Mouse (Mus musculus): Measurements from ENCODE around the gene Mif4gd.
"Not testable (repeated sequence)": the region's sequence is repeated elsewhere in the genome, so short reads cannot be mapped to it uniquely, and the experiment has no call there.

Mif4gd gene

GRCm38 (mm10) chr11:115612410-115613137, at the start of gene Mif4gd:
Gene Mif4gd, minus strand, starts transcription at chr11:115612969.
- DNase-seq: peak; percentile 94 to 95

- no peak for DNase-seq
Observed at GRCm38 (mm10) chr11:115660376-115660775, 47.6 kb upstream of the Mif4gd start.

DNA sequence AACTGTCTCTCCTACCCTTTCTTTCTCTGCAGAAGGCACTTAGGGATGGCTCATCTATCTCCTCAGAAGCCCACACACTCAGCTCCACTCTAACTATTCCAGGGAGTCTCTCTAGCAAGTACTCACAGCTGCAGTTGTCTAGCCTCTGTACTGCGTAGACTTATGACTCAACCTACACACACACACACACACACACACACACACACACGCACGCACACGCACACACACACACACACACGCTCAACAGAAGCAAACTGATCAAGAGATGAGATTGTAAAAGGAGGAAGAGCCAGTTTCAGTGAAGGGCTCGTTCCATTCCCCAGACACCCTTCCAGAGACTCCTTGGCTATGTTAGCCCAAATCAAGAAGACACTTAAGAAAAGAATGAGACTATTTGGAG, 45.8 kb upstream of the Mif4gd start:
- no peak for DNase-seq

- DNase-seq: no peak
Observed at GRCm38 (mm10) chr11:115654128-115654527, 41.4 kb upstream of the Mif4gd start.

DNA sequence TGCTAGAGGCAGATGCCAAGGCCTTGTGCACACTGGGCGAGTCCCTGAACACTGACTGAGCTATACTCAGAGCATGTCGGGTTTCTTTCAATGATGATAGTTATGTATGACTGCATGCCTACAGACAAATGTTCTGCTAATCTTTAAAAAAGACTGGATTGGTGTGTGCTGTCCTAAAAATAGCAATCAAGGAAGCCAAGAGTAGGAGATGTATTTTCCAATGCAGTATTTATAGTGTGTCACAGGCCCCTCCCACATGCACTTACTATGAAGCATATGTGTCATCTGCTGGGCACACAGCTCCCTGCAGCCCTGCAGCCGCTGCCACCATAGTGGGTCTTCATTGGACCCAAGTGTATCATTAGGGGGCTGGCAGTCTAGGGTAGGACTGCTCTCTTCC, 40.4 kb upstream of the Mif4gd start:
- DNase-seq: no peak

GRCm38 (mm10) chr11:115651680-115652079, 38.9 kb upstream of the Mif4gd start:
- no peak for DNase-seq

- peak; percentile 23 to 42 for DNase-seq
Observed at GRCm38 (mm10) chr11:115649706-115650105, 36.9 kb upstream of the Mif4gd start.

GRCm38 (mm10) chr11:115647459-115647858, 34.7 kb upstream of the Mif4gd start:
- peak; percentile 46 to 61 for DNase-seq

GRCm38 (mm10) chr11:115646439-115646838, 33.7 kb upstream of the Mif4gd start:
- DNase-seq: no peak

- DNase-seq: not testable (repeated sequence)
Observed at GRCm38 (mm10) chr11:115645498-115645897, 32.7 kb upstream of the Mif4gd start.

DNA sequence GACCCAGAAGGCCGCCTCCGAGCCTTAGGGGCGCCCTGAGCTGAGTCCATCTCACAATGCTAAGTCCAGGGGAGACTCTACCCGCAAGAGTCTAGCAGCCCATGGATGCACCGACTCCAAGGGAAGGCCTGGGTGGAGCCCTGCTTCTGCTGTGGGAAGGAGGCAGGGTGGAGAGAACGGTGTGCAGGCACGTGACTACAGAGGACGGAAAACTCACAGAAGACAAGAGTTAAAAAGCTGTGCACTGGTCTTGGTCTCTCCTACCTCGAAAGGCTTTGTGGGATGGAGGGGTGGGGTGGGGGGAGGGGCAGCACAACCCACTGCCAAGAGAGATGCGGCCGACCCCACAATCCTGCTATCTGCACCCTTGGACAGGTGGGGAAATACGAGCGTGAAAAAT, 31.5 kb upstream of the Mif4gd start:
- no peak for DNase-seq

- no peak for DNase-seq
Observed at GRCm38 (mm10) chr11:115643265-115643664, 30.5 kb upstream of the Mif4gd start.

DNA sequence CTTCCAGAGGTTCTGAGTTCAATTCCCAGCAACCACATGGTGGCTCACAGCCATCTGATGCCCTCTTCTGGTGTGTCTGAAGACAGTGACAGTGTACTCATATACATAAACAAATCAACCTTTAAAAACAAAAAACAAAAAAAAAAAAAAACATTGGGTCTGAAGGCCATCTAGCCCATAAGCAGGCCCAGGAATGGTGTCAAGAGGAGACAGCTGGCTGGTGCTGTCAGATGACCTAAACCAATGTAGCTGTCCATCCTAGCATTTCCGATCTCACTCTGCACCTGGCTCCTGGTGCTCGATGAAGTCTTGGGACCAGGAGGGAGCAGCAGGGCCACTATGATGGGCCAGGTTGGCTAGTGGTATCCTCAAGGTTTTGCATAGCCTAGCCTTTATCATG, 29.9 kb upstream of the Mif4gd start:
- no peak for DNase-seq

DNA sequence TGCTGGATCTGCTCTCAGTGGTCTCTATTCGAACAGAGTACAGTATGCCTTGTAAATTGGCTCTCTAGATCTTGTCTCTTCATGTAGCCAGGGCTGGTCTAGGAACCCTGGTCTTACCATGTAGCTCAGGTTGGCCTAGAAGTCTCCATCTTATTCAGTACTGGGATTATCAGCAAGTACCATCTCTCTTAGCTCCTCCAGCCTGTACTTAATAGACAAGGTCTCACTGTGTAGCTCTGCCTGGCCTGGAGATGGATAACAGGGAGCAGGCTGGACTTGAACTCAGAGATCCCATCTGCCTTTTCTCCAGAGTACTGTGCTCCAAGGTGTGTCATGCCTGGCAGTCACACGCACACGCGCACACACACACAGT, 28.9 kb upstream of the Mif4gd start:
- DNase-seq: no peak

DNA sequence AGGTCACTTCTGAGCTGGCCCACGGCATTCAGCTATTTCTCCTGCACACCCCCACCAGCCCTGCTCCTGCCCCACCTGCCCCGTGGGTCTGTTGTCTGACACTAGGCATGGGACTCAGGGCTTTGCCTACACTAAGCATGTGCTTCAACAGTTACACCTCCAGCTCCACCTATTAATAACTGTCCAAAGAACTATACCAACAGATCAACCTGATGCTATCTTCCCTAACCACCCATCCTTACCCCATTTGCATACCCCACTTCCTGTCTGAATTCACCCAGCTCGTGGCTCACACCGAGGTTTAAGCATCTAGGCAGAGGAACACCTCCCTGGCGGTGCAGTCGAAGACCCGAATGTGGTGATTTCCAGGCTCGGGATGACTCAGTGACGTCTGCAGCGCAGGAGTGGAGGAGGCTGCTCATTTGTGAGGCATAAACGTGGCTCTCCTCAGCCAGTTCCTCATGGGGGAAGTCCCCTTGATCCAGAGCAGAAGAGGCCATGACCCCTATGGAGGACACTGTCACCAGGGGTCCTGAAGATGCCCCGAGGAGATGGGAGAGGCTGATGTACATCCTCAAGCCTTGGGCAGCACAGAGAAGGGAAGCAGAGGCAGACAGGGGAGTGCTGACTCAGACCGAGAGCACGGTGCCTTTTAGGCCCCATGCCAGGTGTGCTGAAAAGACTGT, 28.4 kb upstream of the Mif4gd start:
- no peak for DNase-seq

DNA sequence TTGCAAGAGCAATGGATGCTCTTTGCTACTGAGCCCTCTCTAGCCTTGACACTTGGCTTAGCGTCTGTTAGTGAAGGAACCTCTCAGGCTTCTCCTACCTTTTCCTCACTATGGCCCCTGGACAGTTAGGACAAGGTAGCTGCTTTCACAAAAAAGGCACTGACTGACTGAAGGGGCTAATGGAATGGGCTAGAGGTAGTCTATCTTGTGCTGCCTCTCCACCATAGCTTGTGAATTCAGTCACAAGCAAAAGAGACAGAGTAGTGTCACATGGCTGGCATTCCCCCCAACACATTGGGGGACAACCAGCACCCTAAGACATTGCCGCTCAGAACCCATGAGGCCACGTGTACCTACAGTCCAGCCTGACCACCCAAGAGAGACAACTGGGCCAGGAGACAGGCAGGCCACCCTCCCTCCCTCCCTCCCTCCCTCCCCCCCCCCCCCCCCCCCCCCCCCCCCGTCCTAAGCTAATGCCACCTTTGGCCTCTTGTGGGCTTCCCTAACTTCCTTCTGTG, 27.6 kb upstream of the Mif4gd start:
- no peak for DNase-seq

GRCm38 (mm10) chr11:115639540-115639939, 26.8 kb upstream of the Mif4gd start:
- DNase-seq: no peak

- DNase-seq: peak; percentile 49 to 58
Observed at GRCm38 (mm10) chr11:115638498-115639409, 26.0 kb upstream of the Mif4gd start.

- no peak for DNase-seq
Observed at GRCm38 (mm10) chr11:115636960-115637359, 24.2 kb upstream of the Mif4gd start.

DNA sequence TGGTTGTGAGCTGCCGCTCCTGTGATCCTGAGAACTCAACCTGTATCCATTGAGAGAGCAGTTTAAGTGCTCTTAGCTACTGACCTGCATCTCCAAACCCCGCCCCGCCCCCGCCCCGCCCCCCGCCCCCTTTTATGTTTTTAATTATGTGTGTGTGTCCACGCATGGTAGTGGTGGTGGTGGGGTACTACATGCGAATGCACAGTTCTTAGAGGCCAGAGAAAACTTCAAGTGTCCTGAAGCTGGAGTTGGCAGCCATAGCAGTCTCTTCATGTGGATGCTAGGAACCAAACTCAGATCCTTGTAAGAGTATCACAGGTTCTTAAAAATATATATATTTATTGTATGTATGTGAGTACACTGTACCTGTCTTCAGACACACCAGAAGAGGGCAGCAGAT, 22.7 kb upstream of the Mif4gd start:
- no peak for DNase-seq

GRCm38 (mm10) chr11:115635041-115635440, 22.3 kb upstream of the Mif4gd start:
- DNase-seq: no peak

- peak; percentile 33 to 54 for DNase-seq
Observed at GRCm38 (mm10) chr11:115634109-115634508, 21.3 kb upstream of the Mif4gd start.

- no peak for DNase-seq
Observed at GRCm38 (mm10) chr11:115632862-115633261, 20.1 kb upstream of the Mif4gd start.

Data from kidney, postnatal 4 days (tissue).